Mouse (Mus musculus): ENCODE measurements around the gene Ppp3ca. TPM values are rescaled to one million over a fixed set of nuclear protein-coding genes. Genes with fewer than 3 reads are reported as not detected.
A peak's percentile ranks its signal among the peaks of the same experiment; 100 is the strongest.

Gene Ppp3ca
- total RNA-seq, 4 experiments from 2014 or later: 161 to 203 (median 178) TPM

DNA sequence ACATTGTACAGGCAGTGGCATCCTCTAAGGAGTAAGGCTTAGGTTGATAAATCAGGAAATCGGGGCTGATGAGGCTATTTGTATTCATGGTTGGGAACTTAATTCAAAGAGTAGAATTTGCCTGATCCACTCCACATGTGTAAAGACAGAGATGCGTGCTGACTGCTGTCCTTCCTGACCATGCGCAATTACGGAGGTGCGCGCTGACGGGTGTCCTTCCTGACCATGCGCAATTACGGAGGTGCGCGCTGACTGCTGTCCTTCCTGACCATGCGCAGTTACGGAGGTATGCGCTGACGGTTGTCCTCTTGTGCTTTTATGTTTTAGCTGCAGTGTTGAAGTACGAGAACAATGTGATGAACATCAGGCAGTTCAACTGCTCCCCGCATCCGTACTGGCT, 232.9 kb downstream of the Ppp3ca start:
- DNase-seq (ENCODE audit: low spot score in 2 of 2): no peak

DNA sequence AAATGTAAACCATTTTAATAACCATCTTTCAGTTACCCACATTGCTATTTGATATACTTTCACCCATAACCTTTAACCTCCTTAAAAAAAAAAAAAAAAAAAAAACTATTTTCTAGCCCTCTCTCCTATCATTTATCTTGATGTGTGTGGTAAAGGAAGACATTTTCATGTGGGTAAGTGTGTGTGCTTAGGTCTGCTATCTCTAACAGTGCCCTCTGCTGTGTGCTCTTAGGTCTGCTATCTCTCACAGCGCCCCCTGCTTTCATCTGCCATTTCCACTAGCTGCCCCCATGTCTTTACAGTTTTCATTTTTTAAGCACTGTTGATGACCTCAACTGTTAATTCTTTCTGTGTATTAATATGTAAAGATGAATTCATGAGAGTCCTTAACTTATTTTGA, 235.7 kb downstream of the Ppp3ca start:
- DNase-seq (ENCODE audit: low spot score in 2 of 2): no peak

GRCm38 (mm10) chr3:136909534-136909933, 239.6 kb downstream of the Ppp3ca start:
- no peak for DNase-seq (ENCODE audit: low spot score in 2 of 2)

- DNase-seq (ENCODE audit: low spot score in 2 of 2): no peak
Observed at GRCm38 (mm10) chr3:136911276-136911675, 241.4 kb downstream of the Ppp3ca start.

DNA sequence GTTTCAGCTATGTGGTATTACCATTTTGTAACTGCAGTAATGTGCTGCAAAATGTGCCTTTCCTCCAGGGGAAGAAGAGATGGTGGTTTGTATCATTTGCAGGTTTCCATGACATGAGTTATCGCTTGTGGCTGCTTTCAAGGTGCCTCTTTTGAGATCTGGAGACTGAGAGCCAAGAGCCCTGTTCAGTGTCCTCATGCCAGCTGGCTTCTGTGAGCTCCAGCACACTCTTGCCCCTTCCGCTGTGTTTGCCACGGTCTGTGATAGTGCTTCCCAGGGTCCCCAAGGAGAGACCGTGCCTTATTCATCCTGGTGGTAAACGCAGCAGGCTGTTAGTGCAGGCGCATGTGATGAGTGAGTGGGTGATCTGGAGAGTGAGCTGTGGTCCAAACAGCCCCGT, 247.2 kb downstream of the Ppp3ca start:
- DNase-seq (ENCODE audit: low spot score in 2 of 2): no peak

DNA sequence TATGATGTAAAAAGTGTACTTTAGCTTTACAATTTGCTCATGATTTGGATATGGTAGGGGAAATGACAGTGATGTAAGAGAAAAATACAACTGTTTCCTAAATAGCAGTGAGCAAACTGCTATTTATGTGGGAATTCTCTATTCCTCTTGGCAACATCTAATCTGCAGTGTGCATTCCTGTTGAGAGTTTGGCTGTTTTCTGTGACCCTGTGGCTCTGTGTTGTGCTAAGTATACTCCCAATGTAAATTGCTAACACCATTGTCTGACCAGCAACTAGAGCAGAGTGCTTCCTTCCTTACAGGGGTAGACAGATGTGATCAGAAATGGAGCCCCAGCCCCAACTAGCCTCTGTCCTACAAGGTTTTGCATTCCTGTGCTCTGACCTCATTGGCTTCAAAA, 263.1 kb downstream of the Ppp3ca start:
- no peak for DNase-seq (ENCODE audit: low spot score in 2 of 2)

GRCm38 (mm10) chr3:136940733-136941601, 271.0 kb downstream of the Ppp3ca start:
- DNase-seq (ENCODE audit: low spot score in 2 of 2): no peak

DNA sequence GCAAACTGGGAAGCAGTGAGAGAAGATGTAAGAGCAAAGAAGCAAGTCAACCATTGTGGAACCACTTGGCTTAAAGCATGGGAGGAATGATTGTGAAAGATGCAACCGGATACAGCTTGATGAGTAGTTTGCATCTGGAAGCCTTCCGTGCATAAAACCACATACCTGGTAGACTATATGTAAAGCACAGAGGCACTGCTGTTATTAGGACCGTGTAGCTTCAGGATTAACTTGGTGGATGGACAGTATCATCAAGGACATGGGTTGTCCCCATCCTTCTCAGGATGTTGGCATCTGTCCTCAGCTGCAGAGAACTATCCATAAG, 271.6 kb downstream of the Ppp3ca start:
- no peak for DNase-seq (ENCODE audit: low spot score in 2 of 2)

DNA sequence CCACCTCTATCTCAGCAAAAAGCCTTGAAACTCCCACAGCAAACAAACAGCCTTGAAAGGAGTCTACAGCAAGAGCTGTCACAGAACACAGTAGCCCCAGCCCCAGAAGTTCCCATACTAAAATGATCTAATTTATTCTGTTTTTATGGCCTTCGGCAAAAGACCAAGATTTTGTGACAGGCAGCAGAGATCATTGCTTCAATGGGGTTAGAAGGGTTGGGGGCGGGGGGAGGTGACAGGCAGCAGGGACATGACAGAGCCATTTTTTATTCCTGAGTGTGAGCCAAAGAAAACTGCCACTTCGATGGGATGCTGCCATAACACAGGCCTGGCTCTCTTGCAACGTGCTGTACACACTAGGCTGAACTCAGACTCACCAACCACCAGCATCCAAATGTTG, 275.6 kb downstream of the Ppp3ca start:
- DNase-seq (ENCODE audit: low spot score in 2 of 2): no peak

GRCm38 (mm10) chr3:136946662-136947061, 276.7 kb downstream of the Ppp3ca start:
- DNase-seq (ENCODE audit: low spot score in 2 of 2): no peak

- DNase-seq (ENCODE audit: low spot score in 2 of 2): no peak
Observed at GRCm38 (mm10) chr3:136948142-136948541, 278.2 kb downstream of the Ppp3ca start.

DNA sequence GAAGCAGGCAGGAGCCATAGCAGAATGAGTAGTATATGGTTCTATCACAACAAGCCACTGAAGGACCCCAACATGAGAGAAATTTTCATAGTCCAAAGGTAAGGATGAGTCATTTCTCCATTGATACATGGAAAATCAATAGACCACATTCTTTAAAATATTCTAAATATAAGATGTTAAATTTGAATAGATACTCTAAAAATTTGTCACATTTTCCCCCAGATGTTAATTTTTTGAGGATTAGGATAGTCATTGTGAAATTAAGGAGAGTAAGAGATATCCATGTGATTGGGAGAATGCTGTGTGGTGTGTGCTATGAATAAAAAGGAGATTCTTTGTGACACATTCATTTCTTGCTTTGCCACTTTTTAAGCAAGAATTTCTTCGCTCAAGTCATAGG, 281.9 kb downstream of the Ppp3ca start:
- no peak for DNase-seq (ENCODE audit: low spot score in 2 of 2)

- no peak for DNase-seq (ENCODE audit: low spot score in 2 of 2)
Observed at GRCm38 (mm10) chr3:136952822-136953221, 282.9 kb downstream of the Ppp3ca start.

GRCm38 (mm10) chr3:136955043-136955442, 285.1 kb downstream of the Ppp3ca start:
- no peak for DNase-seq (ENCODE audit: low spot score in 2 of 2)

- DNase-seq (ENCODE audit: low spot score in 2 of 2): no peak
Observed at GRCm38 (mm10) chr3:136960314-136960713, 290.4 kb downstream of the Ppp3ca start.

GRCm38 (mm10) chr3:136966786-136967185, 296.9 kb downstream of the Ppp3ca start:
- peak; percentile 3 to 20 for DNase-seq (ENCODE audit: low spot score in 2 of 2)

- DNase-seq (ENCODE audit: low spot score in 2 of 2): no peak
Observed at GRCm38 (mm10) chr3:136967510-136967909, 297.6 kb downstream of the Ppp3ca start.

DNA sequence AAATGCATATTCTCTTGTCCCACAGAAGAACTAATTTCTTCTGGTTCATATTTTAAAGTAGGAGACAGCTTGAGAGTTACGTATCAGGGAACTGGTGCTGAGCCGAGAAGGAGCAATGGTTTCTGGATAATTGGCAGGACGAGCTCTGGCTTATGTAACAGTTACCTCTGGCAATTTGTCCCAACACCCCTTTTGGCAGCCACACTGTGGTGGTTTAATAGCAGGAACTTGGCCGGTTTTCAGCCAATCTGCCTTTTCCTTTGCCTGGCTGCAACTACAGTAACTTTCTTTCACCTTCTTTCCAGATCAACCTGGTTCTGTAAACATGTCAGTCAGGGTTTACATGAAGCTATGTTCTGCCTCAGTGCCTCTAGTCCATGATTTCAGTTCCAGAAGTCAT, 299.9 kb downstream of the Ppp3ca start:
- DNase-seq (ENCODE audit: low spot score in 2 of 2): peak in 1 of 2 experiments; percentile 19

DNA sequence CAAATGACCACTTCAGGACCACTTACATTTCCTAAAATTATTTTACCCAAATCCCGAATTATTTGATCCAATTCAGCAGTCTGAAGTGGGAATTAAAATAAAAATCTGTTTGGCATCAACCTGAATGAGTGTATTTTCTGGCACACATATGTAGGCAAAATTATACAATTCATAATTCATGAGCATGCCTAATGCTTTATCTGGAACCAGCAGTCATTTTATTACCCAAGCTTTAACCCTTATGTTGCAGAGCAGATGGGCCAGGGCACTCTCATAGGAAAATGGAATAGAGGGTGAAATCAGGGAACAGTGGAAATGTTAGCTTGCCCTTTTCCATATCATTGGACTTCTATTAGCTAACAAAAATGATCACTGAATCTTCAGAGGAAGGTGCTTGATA, 307.9 kb downstream of the Ppp3ca start:
- no peak for DNase-seq (ENCODE audit: low spot score in 2 of 2)

- no peak for DNase-seq (ENCODE audit: low spot score in 2 of 2)
Observed at GRCm38 (mm10) chr3:136980915-136981588, 311.1 kb downstream of the Ppp3ca start.

- DNase-seq (ENCODE audit: low spot score in 2 of 2): no peak
Observed at GRCm38 (mm10) chr3:136981589-136981924, 311.6 kb downstream of the Ppp3ca start.

DNA sequence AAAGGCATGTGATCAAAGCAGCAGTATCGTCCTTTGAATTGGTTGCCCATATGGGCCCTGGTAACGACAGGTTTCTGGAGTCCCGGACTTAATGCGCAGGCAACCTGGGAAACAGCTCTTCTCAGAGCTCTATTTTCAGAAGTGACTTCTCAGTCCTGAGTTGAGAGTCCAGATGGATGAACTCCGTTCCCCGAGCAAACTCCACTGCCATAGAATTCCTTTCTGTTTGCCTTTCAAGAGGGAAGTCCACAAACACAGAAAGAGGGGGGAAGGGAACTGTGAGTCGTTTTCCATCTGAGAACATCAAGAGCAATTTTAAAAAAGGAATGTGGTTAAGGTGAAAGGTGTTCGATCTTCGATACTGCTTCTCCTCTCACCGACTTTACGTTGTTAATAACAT, 312.1 kb downstream of the Ppp3ca start:
- no peak for DNase-seq (ENCODE audit: low spot score in 2 of 2)

All from gastrocnemius, adult 8-10 months (tissue).